Mouse (Mus musculus) kidney, postnatal 0 days (tissue): ENCODE results near the gene Itpr3. TPM values are rescaled to one million over a fixed set of nuclear protein-coding genes. Genes with fewer than 3 reads are reported as not detected.

ENCODE experiments used
- ATAC-seq: fragments of 200-750 bp; cut with Nextera tagmentation; replicated peaks from 2 replicates; pipeline ENCODE4 v1.8.0; 2017; ENCODE audit warnings: low read depth, moderate number of reproducible peaks, moderate TSS enrichment, moderate library complexity; ENCODE audit not compliant: low FRiP score
- DNase-seq: peaks from one replicate; pipeline ENCODE4 v3.0.0-alpha.2; 2016; ENCODE audit warnings: low spot score
- H3K27ac ChIP-seq: fragments of 300-500 bp; sonication (generic); 2 replicates; pipeline ENCODE4 v1.5.1; 2014; ENCODE audit warnings: mild to moderate bottlenecking
- H3K27me3 ChIP-seq: fragments of 300-500 bp; sonication (generic); 2 replicates; pipeline ENCODE4 v1.6.1; 2014; ENCODE audit warnings: low read length, mixed read lengths; ENCODE audit not compliant: insufficient read depth
- H3K36me3 ChIP-seq: fragments of 300-500 bp; sonication (generic); 2 replicates; pipeline ENCODE4 v1.6.1; 2014; ENCODE audit warnings: low read length, mixed read lengths; ENCODE audit not compliant: insufficient read depth
- H3K4me1 ChIP-seq: fragments of 300-500 bp; sonication (generic); replicated peaks from 2 replicates; pipeline ENCODE4 v1.6.1; 2014; ENCODE audit warnings: antibody characterized with exemption, low read length, mixed read lengths; ENCODE audit not compliant: insufficient read depth
- H3K4me2 ChIP-seq: fragments of 300-500 bp; sonication (generic); 2 replicates; pipeline ENCODE4 v1.6.1; 2014; ENCODE audit warnings: mild to moderate bottlenecking, low read length, moderate library complexity, mixed read lengths
- H3K4me3 ChIP-seq: fragments of 300-500 bp; sonication (generic); replicated peaks from 2 replicates; pipeline ENCODE4 v1.5.1; 2014; ENCODE audit warnings: low read depth, low read length
- H3K9ac ChIP-seq: fragments of 300-500 bp; sonication (generic); 2 replicates; pipeline ENCODE4 v1.6.1; 2014; ENCODE audit warnings: low read depth, low read length
- H3K9me3 ChIP-seq: fragments of 300-500 bp; sonication (generic); replicated peaks from 2 replicates; pipeline ENCODE4 v1.6.1; 2016; ENCODE audit warnings: low read length, inconsistent platforms, mixed read lengths
- CTCF ChIP-seq: IDR thresholded peaks from 2 replicates; pipeline ENCODE4 v1.5.1; 2016; ENCODE audit warnings: antibody characterized with exemption, low read depth, mild to moderate bottlenecking, moderate library complexity
- WGBS: fragments of 180-500 bp; shearing (Covaris S2); extraction: QIAGEN DNeasy Blood & Tissue Kit; methylation state at CpG from one replicate; pipeline ENCODE4 v1.1.7; 2014; 5-methylcytosine and 5-hydroxymethylcytosine counted together
- polyA plus RNA-seq: library from polyadenylated mRNA; unstranded; fragments of >200 nt; fragmentation: Nextera tagmentation; extraction: Ambion mirVana; gene quantifications from 2 replicates; pipeline ENCODE4 v1.2.1, GENCODE M21; 2015

Gene Itpr3
- polyA plus RNA-seq, 1 experiment from 2014 or later: 4.1 TPM

DNA sequence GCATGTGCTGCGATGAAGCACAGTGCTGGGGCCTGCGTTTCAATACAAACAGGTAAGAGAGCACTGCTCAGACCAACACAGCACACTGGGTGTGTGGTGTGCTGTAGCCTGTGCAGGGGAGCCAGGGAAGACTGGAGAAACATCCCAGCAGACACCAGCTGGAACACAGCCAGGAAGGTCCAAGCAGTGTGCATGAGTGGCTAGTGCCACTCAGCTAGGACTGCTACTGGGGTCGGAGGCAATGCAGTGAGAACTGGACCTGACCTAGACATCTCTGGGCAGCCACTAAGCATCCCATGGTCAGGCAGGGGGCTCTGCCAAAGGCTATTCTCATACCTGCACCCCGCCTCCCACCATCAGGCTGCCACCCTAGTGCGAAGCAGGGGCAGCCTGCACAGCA lies 71.1 kb downstream of the Itpr3 start:
- Histone ChIP-seq H3K27ac (no peak overlapping the region), H3K9ac (no peak overlapping the region), H3K4me3 (no peak overlapping the region), H3K9me3 (no peaks in the 10 kb centered on the region), H3K4me1 (peaks cover 27% of the 10 kb centered on the region), H3K4me2 (no peak overlapping the region), H3K36me3 (0 out of 2 replicates have a peak, but pooled peaks cover 14% of the 10 kb centered on the region), H3K27me3 (no peaks in the 10 kb centered on the region)
- ATAC-seq: no peak
- TF ChIP-seq CTCF: no peak
- 95% methylated on average over 5 of the region's 5 CpGs for WGBS
- DNase-seq: no peak

DNA sequence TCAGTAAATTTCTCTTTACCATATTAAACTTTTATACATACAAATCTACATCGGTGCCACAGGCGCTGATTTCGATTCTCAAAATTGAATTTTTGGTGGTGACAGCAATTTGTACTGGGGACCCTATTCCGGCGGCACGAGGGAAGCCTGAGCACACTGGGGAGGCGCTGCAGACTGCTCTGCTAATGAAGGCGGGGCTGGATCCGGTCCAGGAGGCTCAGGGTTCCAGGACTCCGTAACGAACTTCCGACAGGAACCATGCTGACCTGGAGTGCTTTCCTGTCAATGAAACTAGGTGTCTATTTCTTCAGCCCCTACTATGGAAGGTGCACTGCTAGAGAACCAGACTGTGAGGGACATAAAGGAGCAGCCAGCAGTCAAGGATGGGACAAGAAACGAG lies 72.2 kb downstream of the Itpr3 start:
- peaks cover 30% of the 10 kb centered on the region for H3K4me1 ChIP-seq
- H3K9me3 ChIP-seq: no peaks in the 10 kb centered on the region
- H3K4me3 ChIP-seq: no peak overlapping the region
- 0 out of 2 replicates have a peak, but pooled peaks cover 7% of the 10 kb centered on the region for H3K36me3 ChIP-seq
- no peak overlapping the region for H3K9ac ChIP-seq
- TF ChIP-seq CTCF: no peak
- H3K27me3 ChIP-seq: no peaks in the 10 kb centered on the region
- DNase-seq: no peak
- H3K4me2 ChIP-seq: no peak overlapping the region
- WGBS: 59% methylated on average over 13 of the region's 13 CpGs
- ATAC-seq: no peak
- H3K27ac ChIP-seq: no peak overlapping the region

DNA sequence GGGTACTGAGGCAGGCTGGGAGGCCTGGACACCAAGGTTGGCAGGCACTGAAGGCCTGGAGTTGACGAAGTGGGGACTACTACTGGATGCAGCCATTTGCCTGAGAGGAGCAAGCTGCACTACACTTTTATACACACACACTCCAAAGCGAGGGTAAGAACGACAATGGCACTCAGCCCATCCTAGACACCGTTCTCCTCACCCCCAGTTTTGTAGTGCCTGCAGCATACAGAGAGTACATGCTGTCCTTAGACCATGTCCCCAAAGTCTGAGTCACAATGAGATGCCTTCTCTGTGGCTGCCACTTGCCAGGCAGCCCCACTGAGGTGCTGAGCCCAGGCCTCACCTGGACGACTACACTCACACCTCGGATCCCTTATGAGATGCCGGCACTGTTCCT lies 72.7 kb downstream of the Itpr3 start:
- no peak for TF ChIP-seq CTCF
- no peak overlapping the region for H3K4me2 ChIP-seq
- H3K27me3 ChIP-seq: no peaks in the 10 kb centered on the region
- no peak overlapping the region for H3K4me3 ChIP-seq
- ATAC-seq (no peak), DNase-seq (no peak)
- no peak overlapping the region for H3K9ac ChIP-seq
- no peak overlapping the region for H3K27ac ChIP-seq
- WGBS: 81% methylated on average over 7 of the region's 7 CpGs
- 0 out of 2 replicates have a peak, but pooled peaks cover 6% of the 10 kb centered on the region for H3K36me3 ChIP-seq
- H3K9me3 ChIP-seq: no peaks in the 10 kb centered on the region
- H3K4me1 ChIP-seq: peaks cover 30% of the 10 kb centered on the region

DNA sequence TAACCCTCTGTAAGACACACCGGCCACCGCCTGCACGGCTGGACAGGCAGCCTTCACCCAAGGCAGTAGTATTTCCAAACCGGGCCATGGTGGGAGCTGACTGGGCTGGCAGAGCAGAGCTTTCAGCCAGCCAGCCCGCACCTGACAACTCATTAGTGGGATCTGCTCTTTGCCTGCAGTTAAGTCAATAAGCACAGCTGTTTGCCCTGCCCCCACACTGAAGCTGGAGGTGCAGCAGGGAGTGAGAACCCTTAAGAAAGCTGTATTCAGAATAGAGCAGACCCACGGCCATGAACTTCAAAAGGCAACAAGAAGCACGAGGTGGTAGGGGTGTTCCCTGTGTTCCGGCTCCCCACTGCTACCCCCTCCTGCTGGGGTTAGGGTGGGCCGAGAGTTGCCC lies 73.1 kb downstream of the Itpr3 start:
- ATAC-seq (no peak), DNase-seq (no peak)
- Histone ChIP-seq H3K4me1 (peaks cover 33% of the 10 kb centered on the region), H3K36me3 (0 out of 2 replicates have a peak, but pooled peaks cover 6% of the 10 kb centered on the region), H3K4me2 (peak overlapping the region; percentile 10; the same call in 1 of the 2 replicates), H3K9ac (no peak overlapping the region), H3K9me3 (no peaks in the 10 kb centered on the region), H3K27ac (no peak overlapping the region), H3K27me3 (no peaks in the 10 kb centered on the region), H3K4me3 (no peak overlapping the region)
- WGBS: 54% methylated on average over 9 of the region's 9 CpGs
- no peak for TF ChIP-seq CTCF

DNA sequence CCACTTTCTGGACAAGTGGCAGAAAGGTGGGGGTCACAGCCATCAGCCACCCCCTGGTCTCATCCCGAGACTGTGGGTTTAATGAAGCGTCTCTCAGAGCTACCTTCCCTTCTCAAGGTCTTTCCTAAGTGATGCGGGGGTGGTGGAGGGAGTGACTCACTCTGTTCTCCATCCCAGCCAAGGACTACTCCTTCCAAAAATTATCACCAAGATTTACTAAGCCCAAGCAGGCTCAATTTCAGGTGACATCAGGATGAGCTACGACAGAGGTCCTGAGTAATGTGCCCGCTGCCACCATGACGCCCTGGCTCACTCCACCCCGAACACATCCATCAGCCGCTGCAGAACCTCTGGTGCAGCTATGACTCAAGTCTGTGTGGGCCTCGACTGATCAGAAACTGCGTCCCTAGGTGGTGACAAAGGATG lies 74.1 kb downstream of the Itpr3 start:
- TF ChIP-seq CTCF: no peak
- peaks cover 33% of the 10 kb centered on the region for H3K4me1 ChIP-seq
- H3K36me3 ChIP-seq: 0 out of 2 replicates have a peak, but pooled peaks cover 6% of the 10 kb centered on the region
- H3K9ac ChIP-seq: no peak overlapping the region
- H3K27me3 ChIP-seq: no peaks in the 10 kb centered on the region
- H3K27ac ChIP-seq: no peak overlapping the region
- peak; percentile 85 for DNase-seq
- 0 out of 2 replicates have a peak, but pooled peaks have one; percentile 18 for ATAC-seq
- no peak overlapping the region for H3K4me2 ChIP-seq
- no peak overlapping the region for H3K4me3 ChIP-seq
- no peaks in the 10 kb centered on the region for H3K9me3 ChIP-seq
- WGBS: 64% methylated on average over 10 of the region's 10 CpGs

DNA sequence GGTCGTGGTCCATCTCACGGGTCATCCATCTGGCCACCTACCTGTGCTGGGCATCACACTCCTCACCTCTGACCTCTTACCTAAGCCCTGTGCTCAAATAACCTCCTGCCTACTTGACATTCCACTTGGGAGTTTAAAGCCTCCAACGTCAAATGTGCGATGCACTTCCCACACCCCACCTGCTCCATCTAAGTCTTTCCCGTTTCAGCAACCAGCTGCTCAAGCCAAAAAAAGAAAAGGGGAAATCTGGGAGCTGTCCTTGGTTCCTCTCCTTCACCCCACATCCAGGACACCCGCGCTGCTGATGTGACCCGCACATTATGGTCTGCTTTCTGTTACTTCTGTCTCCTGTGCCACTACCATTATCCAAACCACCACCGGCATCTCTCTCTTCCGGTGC lies 75.1 kb downstream of the Itpr3 start:
- WGBS: 79% methylated on average over 10 of the region's 10 CpGs
- peaks cover 33% of the 10 kb centered on the region for H3K4me1 ChIP-seq
- no peak overlapping the region for H3K27ac ChIP-seq
- H3K36me3 ChIP-seq: 0 out of 2 replicates have a peak, but pooled peaks cover 4% of the 10 kb centered on the region
- no peak overlapping the region for H3K4me2 ChIP-seq
- DNase-seq: no peak
- no peak for TF ChIP-seq CTCF
- H3K4me3 ChIP-seq: no peak overlapping the region
- no peak overlapping the region for H3K9ac ChIP-seq
- ATAC-seq: no peak
- H3K27me3 ChIP-seq: no peaks in the 10 kb centered on the region
- H3K9me3 ChIP-seq: no peaks in the 10 kb centered on the region
